Mouse (Mus musculus) lung, embryonic 15.5 days (tissue): ENCODE data around the gene Ppfibp1. TPM values are rescaled to one million over a fixed set of nuclear protein-coding genes. Genes with fewer than 3 reads are reported as not detected.

Experiments used
- ATAC-seq: fragments of 200-750 bp; cut with Nextera tagmentation; 2 replicates; pipeline ENCODE4 v1.8.0; 2017; ENCODE audit warnings: moderate number of reproducible peaks, borderline replicate concordance; ENCODE audit not compliant: low FRiP score, low TSS enrichment; ENCODE audit errors: extremely low read depth
- H3K27ac ChIP-seq: fragments of 300-500 bp; sonication (generic); 2 replicates; pipeline ENCODE4 v1.5.1; 2015; ENCODE audit warnings: moderate library complexity, mild to moderate bottlenecking, inconsistent platforms
- H3K27me3 ChIP-seq: fragments of 300-500 bp; sonication (generic); 2 replicates; pipeline ENCODE4 v1.6.1; 2015; ENCODE audit warnings: inconsistent platforms
- H3K36me3 ChIP-seq: fragments of 300-500 bp; sonication (generic); 2 replicates; pipeline ENCODE4 v1.6.1; 2015; ENCODE audit warnings: inconsistent platforms
- H3K4me1 ChIP-seq: fragments of 300-500 bp; sonication (generic); 2 replicates; pipeline ENCODE4 v1.6.1; 2015; ENCODE audit warnings: inconsistent platforms
- H3K4me2 ChIP-seq: fragments of 300-500 bp; sonication (generic); 2 replicates; pipeline ENCODE4 v1.6.1; 2015; ENCODE audit warnings: inconsistent platforms, mild to moderate bottlenecking, moderate library complexity
- H3K4me3 ChIP-seq: fragments of 300-500 bp; sonication (generic); 2 replicates; pipeline ENCODE4 v1.5.1; 2015; ENCODE audit warnings: mild to moderate bottlenecking, inconsistent platforms
- H3K9ac ChIP-seq: fragments of 300-500 bp; sonication (generic); 2 replicates; pipeline ENCODE4 v1.6.1; 2015; ENCODE audit warnings: inconsistent platforms
- H3K9me3 ChIP-seq: fragments of 300-500 bp; sonication (generic); 2 replicates; pipeline ENCODE4 v1.6.1; 2016; ENCODE audit warnings: inconsistent platforms
- WGBS: fragments of 180-500 bp; shearing (Covaris S2); methylation state at CpG from one replicate; pipeline ENCODE4 v1.1.7; 2015; 5-methylcytosine and 5-hydroxymethylcytosine counted together
- polyA plus RNA-seq: library from polyadenylated mRNA; unstranded; fragments of >200 nt; fragmentation: Nextera tagmentation; extraction: Ambion mirVana; gene quantifications from 2 replicates; pipeline ENCODE4 v1.2.1, GENCODE M21; 2015

The Ppfibp1 gene
- polyA plus RNA-seq, 1 experiment from 2014 or later, result 52.3 TPM

- no peak overlapping the region for H3K4me3 ChIP-seq
- H3K27me3 ChIP-seq, result no peaks in the 10 kb centered on the region
- no peak for ATAC-seq
- no peaks in the 10 kb centered on the region for H3K36me3 ChIP-seq
- H3K4me1 ChIP-seq, result peaks cover 42% of the 10 kb centered on the region
- WGBS, result 61% methylated on average over 10 of the region's 10 CpGs
- H3K27ac ChIP-seq, result no peak overlapping the region; the same call in 1 of the 2 replicates
- no peak overlapping the region for H3K9ac ChIP-seq
- no peak overlapping the region for H3K4me2 ChIP-seq
- no peaks in the 10 kb centered on the region for H3K9me3 ChIP-seq
These were observed 61.6 kb downstream of the Ppfibp1 start for GRCm38 (mm10) chr6:146949682-146950453.

DNA sequence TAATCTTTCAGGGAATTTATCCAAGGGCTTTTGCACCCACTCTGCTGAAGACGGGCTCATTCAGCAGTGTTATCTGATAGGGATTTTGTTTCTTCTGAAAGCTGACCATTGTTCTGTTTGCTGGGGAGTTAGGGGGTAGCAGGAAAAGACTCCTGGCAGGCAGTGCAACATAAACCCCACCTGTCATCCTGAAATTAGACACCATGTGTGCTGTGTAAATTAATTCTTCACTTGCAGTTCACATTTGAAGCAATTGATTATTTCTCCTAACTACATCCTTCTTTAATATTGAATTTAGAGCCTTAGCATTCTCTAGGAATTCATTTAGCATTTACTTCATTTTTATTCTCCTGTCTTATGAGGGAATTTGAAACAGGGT lies 62.2 kb downstream of the Ppfibp1 start:
- Histone ChIP-seq H3K27ac (no peak overlapping the region), H3K4me1 (peaks cover 36% of the 10 kb centered on the region)
- ATAC-seq, result no peak

DNA sequence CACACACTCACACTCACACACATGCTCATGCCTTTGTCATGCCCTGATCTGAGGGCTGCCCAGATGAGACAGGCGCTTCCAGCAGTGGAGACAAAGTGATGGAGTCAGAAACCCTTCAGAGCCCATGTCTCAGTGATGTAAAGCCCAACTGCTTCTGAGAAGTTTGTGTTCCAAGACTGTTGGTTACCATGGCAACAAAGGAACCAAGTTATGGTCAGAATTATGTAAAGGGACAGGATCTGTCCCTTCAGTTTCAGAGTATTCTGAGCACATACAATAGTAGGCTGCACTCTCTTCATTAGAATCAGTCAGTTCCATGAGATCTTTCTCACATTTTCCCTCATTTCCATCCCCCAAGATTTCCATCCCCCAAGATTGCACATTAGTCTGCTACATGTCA lies 66.0 kb downstream of the Ppfibp1 start, which contains the start of gene 1700034J05Rik:
Gene 1700034J05Rik, minus strand, starts transcription at position 165 of the 400 bp plus-strand sequence.
- H3K4me2 ChIP-seq, result no peak within 1 kb of the TSS
- H3K9me3 ChIP-seq, result no peaks in the 10 kb centered on the region
- no peaks in the 10 kb centered on the region for H3K27me3 ChIP-seq
- no peak within 1 kb of the TSS for H3K27ac ChIP-seq
- no peak within 1 kb of the TSS for H3K9ac ChIP-seq
- H3K36me3 ChIP-seq, result no peaks in the 10 kb centered on the region
- no peak within 1 kb of the TSS for H3K4me3 ChIP-seq
- no peak for ATAC-seq
- peaks cover 12% of the 10 kb centered on the region for H3K4me1 ChIP-seq
- WGBS, result 87% methylated on average over 1 of the region's 1 CpGs

More for the DNA sequence above, 62.2 kb downstream of the Ppfibp1 start:
- WGBS, result 16% methylated on average over 1 of the region's 1 CpGs
- Histone ChIP-seq H3K9me3 (no peaks in the 10 kb centered on the region), H3K27me3 (no peaks in the 10 kb centered on the region), H3K36me3 (no peaks in the 10 kb centered on the region), H3K4me2 (no peak overlapping the region), H3K4me3 (no peak overlapping the region), H3K9ac (no peak overlapping the region)

DNA sequence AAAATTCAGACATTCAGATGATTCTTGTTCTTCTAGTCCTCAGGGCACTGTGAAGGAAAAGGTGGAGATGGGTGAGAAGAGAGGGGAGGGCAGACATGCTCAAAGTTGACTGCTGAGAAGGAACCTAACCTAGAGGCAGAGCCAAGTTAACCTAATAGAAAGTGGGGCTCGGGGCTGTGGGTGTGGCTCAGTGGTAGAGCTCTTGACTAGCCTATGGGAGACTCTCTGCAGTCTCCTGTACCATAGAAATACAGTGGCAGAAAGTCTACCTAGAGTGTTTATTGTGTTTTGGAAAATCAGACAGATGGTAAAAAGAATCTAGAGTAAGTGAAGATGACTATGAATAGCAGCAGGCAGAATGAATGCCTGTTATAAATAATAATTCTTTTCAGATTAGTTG lies 67.2 kb downstream of the Ppfibp1 start:
- Histone ChIP-seq H3K27me3 (no peaks in the 10 kb centered on the region), H3K4me3 (no peak overlapping the region), H3K4me1 (peaks cover 2% of the 10 kb centered on the region; the same call in 1 of the 2 replicates), H3K9me3 (no peaks in the 10 kb centered on the region), H3K9ac (no peak overlapping the region), H3K4me2 (no peak overlapping the region), H3K36me3 (no peaks in the 10 kb centered on the region), H3K27ac (no peak overlapping the region)
- WGBS, result 69% methylated on average over 1 of the region's 1 CpGs
- no peak for ATAC-seq

DNA sequence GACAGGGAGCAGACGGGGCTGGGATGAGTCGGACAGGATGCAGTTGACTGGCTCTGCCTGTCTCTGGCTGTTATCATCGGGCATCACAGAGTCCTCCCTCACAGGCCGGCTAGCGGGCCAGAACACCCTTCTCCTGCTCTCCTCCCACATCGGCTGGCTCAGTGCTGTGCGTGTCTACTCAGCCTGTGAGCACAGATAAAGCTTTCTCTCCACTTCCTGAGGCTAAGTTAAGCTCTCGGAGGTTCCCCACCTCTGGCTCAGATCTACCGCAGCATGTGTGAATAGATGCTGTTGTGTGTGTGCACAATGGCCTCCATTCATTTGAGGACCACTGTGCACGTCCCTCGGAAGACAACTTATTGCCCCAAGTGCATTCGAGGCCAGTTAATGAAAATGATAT lies 67.6 kb downstream of the Ppfibp1 start:
- Histone ChIP-seq H3K36me3 (no peaks in the 10 kb centered on the region), H3K9ac (no peak overlapping the region), H3K4me1 (peaks cover 2% of the 10 kb centered on the region; the same call in 1 of the 2 replicates), H3K27ac (no peak overlapping the region), H3K9me3 (no peaks in the 10 kb centered on the region), H3K4me2 (no peak overlapping the region), H3K27me3 (no peaks in the 10 kb centered on the region), H3K4me3 (no peak overlapping the region)
- WGBS, result 36% methylated on average over 12 of the region's 12 CpGs
- 0 out of 2 replicates have a peak, but pooled peaks have one; percentile 14 for ATAC-seq

DNA sequence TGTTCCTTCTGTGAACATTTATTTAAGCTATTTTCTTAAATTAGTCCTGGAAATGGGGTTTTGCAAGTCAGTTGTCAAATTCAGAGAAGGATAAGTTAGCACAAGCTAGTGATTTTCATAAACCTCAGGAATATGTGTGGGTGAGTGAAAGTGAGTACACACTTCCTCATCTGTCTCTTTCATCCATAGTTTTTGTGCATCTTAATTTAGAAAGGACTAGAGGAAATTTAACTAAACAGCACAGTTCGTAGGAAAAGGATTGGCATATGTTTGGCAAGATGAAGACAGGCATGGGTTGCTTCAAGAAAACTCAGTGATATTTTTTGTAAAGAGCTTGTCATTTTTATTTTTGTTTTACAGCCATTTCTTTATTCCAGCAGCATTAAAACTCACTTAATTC lies 68.7 kb downstream of the Ppfibp1 start:
- ATAC-seq, result no peak
- WGBS, result 89% methylated on average over 1 of the region's 1 CpGs
- H3K27ac ChIP-seq, result no peak overlapping the region
- no peak overlapping the region for H3K9ac ChIP-seq
- H3K27me3 ChIP-seq, result no peaks in the 10 kb centered on the region
- H3K4me2 ChIP-seq, result no peak overlapping the region
- no peaks in the 10 kb centered on the region for H3K36me3 ChIP-seq
- H3K4me1 ChIP-seq, result peaks cover 2% of the 10 kb centered on the region; the same call in 1 of the 2 replicates
- no peak overlapping the region for H3K4me3 ChIP-seq
- no peaks in the 10 kb centered on the region for H3K9me3 ChIP-seq

DNA sequence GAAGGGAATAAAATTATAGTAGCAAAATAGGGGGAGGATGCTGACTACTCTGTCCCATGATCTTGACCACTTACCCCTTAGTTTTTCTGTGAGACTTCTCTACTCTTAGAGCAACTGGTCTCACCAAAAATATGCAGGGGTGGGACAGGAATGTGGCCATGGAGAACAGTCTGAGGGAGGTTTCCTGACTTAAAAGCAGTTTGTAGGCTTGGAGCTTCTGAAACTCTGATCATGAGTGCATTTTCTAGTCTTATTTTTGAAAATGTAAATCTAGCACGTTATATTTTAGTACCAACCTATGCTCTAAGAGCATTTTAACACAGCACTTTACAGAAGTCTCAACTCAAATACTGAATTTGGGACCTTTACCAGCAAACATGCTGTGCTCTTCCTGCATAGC lies 70.4 kb downstream of the Ppfibp1 start:
- Histone ChIP-seq H3K36me3 (no peaks in the 10 kb centered on the region), H3K27ac (no peak overlapping the region), H3K27me3 (no peaks in the 10 kb centered on the region), H3K9me3 (no peaks in the 10 kb centered on the region), H3K4me2 (no peak overlapping the region), H3K4me1 (peaks cover 2% of the 10 kb centered on the region; the same call in 1 of the 2 replicates), H3K4me3 (no peak overlapping the region), H3K9ac (no peak overlapping the region)
- no peak for ATAC-seq
- WGBS, result 69% methylated on average over 1 of the region's 1 CpGs

- 73% methylated on average over 9 of the region's 9 CpGs for WGBS
- H3K27me3 ChIP-seq, result no peaks in the 10 kb centered on the region
- no peak overlapping the region for H3K9ac ChIP-seq
- no peak overlapping the region for H3K27ac ChIP-seq
- no peaks in the 10 kb centered on the region for H3K36me3 ChIP-seq
- H3K9me3 ChIP-seq, result no peaks in the 10 kb centered on the region
- H3K4me2 ChIP-seq, result no peak overlapping the region
- H3K4me1 ChIP-seq, result no peaks in the 10 kb centered on the region
- no peak overlapping the region for H3K4me3 ChIP-seq
- no peak for ATAC-seq
These were observed 71.8 kb downstream of the Ppfibp1 start for GRCm38 (mm10) chr6:146959908-146960680.

GRCm38 (mm10) chr6:146960956-146961355 lies 72.7 kb downstream of the Ppfibp1 start:
- Histone ChIP-seq H3K9me3 (no peaks in the 10 kb centered on the region), H3K4me2 (no peak overlapping the region), H3K36me3 (no peaks in the 10 kb centered on the region), H3K4me3 (no peak overlapping the region), H3K9ac (no peak overlapping the region), H3K27ac (no peak overlapping the region), H3K27me3 (no peaks in the 10 kb centered on the region), H3K4me1 (0 out of 2 replicates have a peak, but pooled peaks cover under 1% of the 10 kb centered on the region)
- ATAC-seq, result no peak
- WGBS, result 53% methylated on average over 5 of the region's 5 CpGs

GRCm38 (mm10) chr6:146961832-146962481 lies 73.7 kb downstream of the Ppfibp1 start:
- 33% methylated on average over 6 of the region's 6 CpGs for WGBS
- no peak for ATAC-seq
- Histone ChIP-seq H3K27ac (no peak overlapping the region), H3K27me3 (no peaks in the 10 kb centered on the region), H3K9me3 (no peaks in the 10 kb centered on the region), H3K4me3 (no peak overlapping the region), H3K4me1 (peaks cover 7% of the 10 kb centered on the region; the same call in 1 of the 2 replicates), H3K36me3 (no peaks in the 10 kb centered on the region), H3K9ac (no peak overlapping the region), H3K4me2 (no peak overlapping the region)

GRCm38 (mm10) chr6:146963396-146964150 lies 75.3 kb downstream of the Ppfibp1 start:
- ATAC-seq, result no peak
- 80% methylated on average over 6 of the region's 6 CpGs for WGBS

More at GRCm38 (mm10) chr6:146963396-146964150, 75.3 kb downstream of the Ppfibp1 start:
- Histone ChIP-seq H3K4me3 (no peak overlapping the region), H3K27ac (no peak overlapping the region), H3K36me3 (no peaks in the 10 kb centered on the region), H3K27me3 (no peaks in the 10 kb centered on the region), H3K9me3 (no peaks in the 10 kb centered on the region), H3K4me1 (peaks cover 7% of the 10 kb centered on the region; the same call in 1 of the 2 replicates), H3K9ac (no peak overlapping the region), H3K4me2 (no peak overlapping the region)
